Mouse (Mus musculus) kidney, embryonic 16.5 days (tissue): Measurements from ENCODE around the gene Uts2b. TPM values are rescaled to one million over a fixed set of nuclear protein-coding genes. Genes with fewer than 3 reads are reported as not detected.
A peak's percentile ranks its signal among the peaks of the same experiment; 100 is the strongest.

ENCODE experiments used
- ATAC-seq: fragments of 200-750 bp; cut with Nextera tagmentation; 2 replicates; pipeline ENCODE4 v1.8.0; 2017; ENCODE audit warnings: moderate TSS enrichment; ENCODE audit not compliant: low FRiP score, low TSS enrichment
- H3K27ac ChIP-seq: fragments of 300-500 bp; sonication (generic); 2 replicates; pipeline ENCODE4 v1.5.1; 2014; ENCODE audit warnings: low read length
- H3K27me3 ChIP-seq: fragments of 300-500 bp; sonication (generic); 2 replicates; pipeline ENCODE4 v1.6.1; 2014; ENCODE audit warnings: low read length, control low read depth, mixed read lengths; ENCODE audit not compliant: insufficient read depth
- H3K36me3 ChIP-seq: fragments of 300-500 bp; sonication (generic); 2 replicates; pipeline ENCODE4 v1.6.1; 2014; ENCODE audit warnings: low read length, control low read depth, mixed read lengths; ENCODE audit not compliant: insufficient read depth
- H3K4me1 ChIP-seq: fragments of 300-500 bp; sonication (generic); 2 replicates; pipeline ENCODE4 v1.6.1; 2014; ENCODE audit warnings: low read length, control low read depth, mixed read lengths; ENCODE audit not compliant: insufficient read depth
- H3K4me2 ChIP-seq: fragments of 300-500 bp; sonication (generic); replicated peaks from 2 replicates; pipeline ENCODE4 v1.6.1; 2014; ENCODE audit warnings: low read depth, low read length
- H3K4me3 ChIP-seq: fragments of 300-500 bp; sonication (generic); 2 replicates; pipeline ENCODE4 v1.5.1; 2014; ENCODE audit warnings: mild to moderate bottlenecking, low read length
- H3K9ac ChIP-seq: fragments of 300-500 bp; sonication (generic); replicated peaks from 2 replicates; pipeline ENCODE4 v1.6.1; 2014; ENCODE audit warnings: low read length
- H3K9me3 ChIP-seq: fragments of 300-500 bp; sonication (generic); 2 replicates; pipeline ENCODE4 v1.6.1; 2016; ENCODE audit warnings: low read length, control low read depth
- WGBS: fragments of 180-500 bp; shearing (Covaris S2); extraction: QIAGEN DNeasy Blood & Tissue Kit; methylation state at CpG from one replicate; pipeline ENCODE4 v1.1.7; 2014; 5-methylcytosine and 5-hydroxymethylcytosine counted together
- polyA plus RNA-seq: library from polyadenylated mRNA; unstranded; fragments of >200 nt; fragmentation: Nextera tagmentation; extraction: Ambion mirVana; gene quantifications from 2 replicates; pipeline ENCODE4 v1.2.1, GENCODE M21; 2015

Uts2b gene
- polyA plus RNA-seq, 1 experiment from 2014 or later = not detected

GRCm38 (mm10) chr16:27391845-27392244, 21.8 kb upstream of the Uts2b start:
- H3K4me1 ChIP-seq = peaks cover 30% of the 10 kb centered on the region
- no peaks in the 10 kb centered on the region for H3K27me3 ChIP-seq
- H3K9ac ChIP-seq = no peak overlapping the region
- no peak overlapping the region for H3K4me2 ChIP-seq
- no peaks in the 10 kb centered on the region for H3K9me3 ChIP-seq
- no peak overlapping the region for H3K27ac ChIP-seq
- ATAC-seq = no peak
- H3K4me3 ChIP-seq = no peak overlapping the region
- 72% methylated on average over 2 of the region's 2 CpGs for WGBS
- no peaks in the 10 kb centered on the region for H3K36me3 ChIP-seq

GRCm38 (mm10) chr16:27390306-27390705, 20.3 kb upstream of the Uts2b start:
- H3K4me1 ChIP-seq = peaks cover 31% of the 10 kb centered on the region
- no peak overlapping the region; the same call in 1 of the 2 replicates for H3K27ac ChIP-seq
- H3K9me3 ChIP-seq = no peaks in the 10 kb centered on the region
- H3K4me2 ChIP-seq = peak overlapping the region; percentile 76
- 82% methylated on average over 4 of the region's 4 CpGs for WGBS
- no peaks in the 10 kb centered on the region for H3K27me3 ChIP-seq
- H3K4me3 ChIP-seq = peak overlapping the region; percentile 92
- no peak for ATAC-seq
- H3K9ac ChIP-seq = peak overlapping the region; percentile 98
- H3K36me3 ChIP-seq = no peaks in the 10 kb centered on the region

GRCm38 (mm10) chr16:27389534-27390282, 19.7 kb upstream of the Uts2b start:
- peak; percentile 25; the same call in 1 of the 2 replicates for ATAC-seq

GRCm38 (mm10) chr16:27388761-27389451, 18.9 kb upstream of the Uts2b start, which contains the start of gene Ccdc50:
Gene Ccdc50, plus strand, starts transcription at chr16:27388869.
- Histone ChIP-seq H3K4me2 (peak within 1 kb of the TSS; percentile 76), H3K27ac (peak within 1 kb of the TSS; percentile 97), H3K27me3 (no peaks in the 10 kb centered on the region), H3K4me1 (peaks cover 31% of the 10 kb centered on the region), H3K4me3 (peak within 1 kb of the TSS; percentile 92), H3K36me3 (no peaks in the 10 kb centered on the region), H3K9me3 (no peaks in the 10 kb centered on the region), H3K9ac (peak within 1 kb of the TSS; percentile 98)
- WGBS = under 1% methylated on average over 55 of the region's 69 CpGs
- ATAC-seq = peak; percentile 97

More at GRCm38 (mm10) chr16:27389534-27390282, 19.7 kb upstream of the Uts2b start:
- Histone ChIP-seq H3K27me3 (no peaks in the 10 kb centered on the region), H3K27ac (peak overlapping the region; percentile 97), H3K9ac (peak overlapping the region; percentile 98), H3K36me3 (no peaks in the 10 kb centered on the region), H3K9me3 (no peaks in the 10 kb centered on the region), H3K4me2 (peak overlapping the region; percentile 76), H3K4me1 (peaks cover 31% of the 10 kb centered on the region), H3K4me3 (peak overlapping the region; percentile 92)
- WGBS = 26% methylated on average over 7 of the region's 7 CpGs

- no peak for ATAC-seq
- WGBS = 43% methylated on average over 12 of the region's 12 CpGs
- peak overlapping the region; percentile 71 for H3K27ac ChIP-seq
Observed at GRCm38 (mm10) chr16:27387634-27388611, 17.9 kb upstream of the Uts2b start.

GRCm38 (mm10) chr16:27386850-27387407, 16.9 kb upstream of the Uts2b start:
- 65% methylated on average over 4 of the region's 4 CpGs for WGBS
- Histone ChIP-seq H3K4me1 (peaks cover 31% of the 10 kb centered on the region), H3K27me3 (no peaks in the 10 kb centered on the region)

More at GRCm38 (mm10) chr16:27387634-27388611, 17.9 kb upstream of the Uts2b start:
- Histone ChIP-seq H3K36me3 (no peaks in the 10 kb centered on the region), H3K4me2 (peak overlapping the region; percentile 76), H3K9me3 (no peaks in the 10 kb centered on the region), H3K4me1 (peaks cover 31% of the 10 kb centered on the region), H3K4me3 (peak overlapping the region; percentile 92), H3K9ac (peak overlapping the region; percentile 98), H3K27me3 (no peaks in the 10 kb centered on the region)

GRCm38 (mm10) chr16:27385649-27386048, 15.6 kb upstream of the Uts2b start:
- no peaks in the 10 kb centered on the region for H3K9me3 ChIP-seq
- ATAC-seq = no peak
- H3K4me1 ChIP-seq = peaks cover 25% of the 10 kb centered on the region
- H3K4me3 ChIP-seq = no peak overlapping the region
- 86% methylated on average over 1 of the region's 1 CpGs for WGBS
- H3K9ac ChIP-seq = no peak overlapping the region
- no peak overlapping the region for H3K27ac ChIP-seq
- no peaks in the 10 kb centered on the region for H3K27me3 ChIP-seq
- no peak overlapping the region for H3K4me2 ChIP-seq
- H3K36me3 ChIP-seq = no peaks in the 10 kb centered on the region

More at GRCm38 (mm10) chr16:27386850-27387407, 16.9 kb upstream of the Uts2b start:
- Histone ChIP-seq H3K27ac (no peak overlapping the region), H3K9ac (no peak overlapping the region), H3K4me3 (no peak overlapping the region), H3K9me3 (no peaks in the 10 kb centered on the region), H3K36me3 (no peaks in the 10 kb centered on the region), H3K4me2 (no peak overlapping the region)
- no peak for ATAC-seq

GRCm38 (mm10) chr16:27384893-27385603, 15.0 kb upstream of the Uts2b start:
- H3K27ac ChIP-seq = no peak overlapping the region
- H3K27me3 ChIP-seq = no peaks in the 10 kb centered on the region
- H3K4me2 ChIP-seq = no peak overlapping the region
- ATAC-seq = no peak
- H3K36me3 ChIP-seq = no peaks in the 10 kb centered on the region
- H3K4me1 ChIP-seq = peaks cover 19% of the 10 kb centered on the region
- no peak overlapping the region for H3K9ac ChIP-seq
- 80% methylated on average over 4 of the region's 4 CpGs for WGBS
- no peaks in the 10 kb centered on the region for H3K9me3 ChIP-seq
- H3K4me3 ChIP-seq = no peak overlapping the region
